In the genomic region with DNA sequence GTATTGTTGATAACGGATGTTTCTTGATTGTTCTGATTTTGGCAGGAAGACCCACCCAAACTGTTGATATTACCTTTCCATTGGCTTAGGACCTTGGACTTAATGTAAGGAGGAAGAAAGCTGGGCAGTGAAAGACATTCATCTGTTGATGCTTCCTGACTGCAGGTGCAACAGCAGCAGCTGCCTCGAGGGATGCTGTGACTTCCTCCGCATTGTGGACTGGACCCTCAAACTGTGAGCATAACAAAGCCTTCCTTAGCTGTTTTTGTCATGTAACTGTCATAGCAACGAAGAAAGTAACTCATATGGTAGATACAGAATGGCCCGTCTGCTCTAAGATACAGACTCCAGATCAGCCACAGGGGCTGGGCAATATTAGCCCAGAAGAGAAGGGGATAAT, we compare ENCODE assay signal across 30 mouse cellular contexts.
"Had no signal": no experiment of that assay in that cellular context is flagged by ENCODE, and none has a peak within 500 bp of the region (broad histone marks: within the 10 kb centered on the region; RNA-seq: fewer than 3 reads in every experiment).

No protein-coding gene starts in this region.

- H3K27me3 ChIP-seq: heart, embryonic 12.5 days; heart, embryonic 13.5 days; heart, embryonic 15.5 days; hindbrain, embryonic 12.5 days; hindbrain, embryonic 13.5 days; hindbrain, embryonic 15.5 days; intestine, embryonic 15.5 days; kidney, embryonic 15.5 days had no signal

- DNase-seq: heart, postnatal 10 days; heart, postnatal 14 days; heart, postnatal 36 days; heart, postnatal 4 days; kidney, adult 11 months; kidney, adult 18-20 months; kidney, adult 2 months; kidney, adult 8-10 months; kidney, adult 9 months; kidney, postnatal 10 days; kidney, postnatal 14 days; kidney, postnatal 25 days; kidney, postnatal 36 days; kidney, postnatal 4 days; layer of hippocampus, adult 9-11 months; layer of hippocampus, postnatal 36 days had no signal

- H3K4me1 ChIP-seq: heart, embryonic 10.5 days; heart, embryonic 12.5 days; heart, embryonic 13.5 days; heart, embryonic 15.5 days; hindbrain, embryonic 12.5 days; hindbrain, embryonic 15.5 days; intestine, embryonic 15.5 days had no signal

- H3K4me3 ChIP-seq: heart, embryonic 10.5 days; heart, embryonic 12.5 days; heart, embryonic 13.5 days; heart, embryonic 15.5 days; hindbrain, embryonic 10.5 days; hindbrain, embryonic 12.5 days; hindbrain, embryonic 13.5 days; hindbrain, embryonic 15.5 days; intestine, embryonic 15.5 days; kidney, embryonic 15.5 days; layer of hippocampus, adult 2 months had no signal

- H3K27ac ChIP-seq: heart, embryonic 10.5 days; heart, embryonic 13.5 days; heart, embryonic 15.5 days; hindbrain, embryonic 10.5 days; hindbrain, embryonic 12.5 days; hindbrain, embryonic 13.5 days; hindbrain, embryonic 14.5 days; hindbrain, embryonic 15.5 days; hindbrain, postnatal 0 days; intestine, embryonic 15.5 days; kidney, embryonic 15.5 days; kidney, postnatal 0 days; layer of hippocampus, adult 2 months had no signal

- H3K36me3 ChIP-seq: heart, embryonic 10.5 days; heart, embryonic 12.5 days; heart, embryonic 13.5 days; heart, embryonic 15.5 days; hindbrain, embryonic 10.5 days; hindbrain, embryonic 12.5 days; hindbrain, embryonic 13.5 days; hindbrain, embryonic 15.5 days; intestine, embryonic 15.5 days; kidney, embryonic 15.5 days had no signal

- H3K9ac ChIP-seq: heart, embryonic 12.5 days; heart, embryonic 13.5 days; heart, embryonic 15.5 days; hindbrain, embryonic 12.5 days; hindbrain, embryonic 13.5 days; hindbrain, embryonic 14.5 days; hindbrain, embryonic 15.5 days; intestine, embryonic 15.5 days; kidney, embryonic 15.5 days had no signal

- H3K9me3 ChIP-seq: heart, embryonic 10.5 days; heart, embryonic 12.5 days; heart, embryonic 13.5 days; heart, embryonic 15.5 days; hindbrain, embryonic 10.5 days; hindbrain, embryonic 12.5 days; hindbrain, embryonic 13.5 days; hindbrain, embryonic 15.5 days; intestine, embryonic 15.5 days; kidney, embryonic 15.5 days had no signal
